Mouse (Mus musculus) heart, adult 2 months (tissue): ENCODE data around the gene Ccnyl1. TPM values are rescaled to one million over a fixed set of nuclear protein-coding genes. Genes with fewer than 3 reads are reported as not detected.

Experiments used
- DNase-seq, 2 experiments: peaks; one replicate each; pipeline ENCODE4 v3.0.0; 2021
- H3K27ac ChIP-seq: fragments of 200-600 bp; 2 replicates; pipeline ENCODE4 v1.8.1; 2022
- H3K27me3 ChIP-seq: fragments of 200-500 bp; 2 replicates; pipeline ENCODE4 v1.6.1; 2012; ENCODE audit warnings: mild to moderate bottlenecking, low read length, inconsistent platforms, mixed read lengths; ENCODE audit not compliant: control insufficient read depth, insufficient read depth
- H3K36me3 ChIP-seq: fragments of 200-500 bp; 2 replicates; pipeline ENCODE4 v1.6.1; 2012; ENCODE audit warnings: low read length, inconsistent platforms; ENCODE audit not compliant: control insufficient read depth, insufficient read depth
- H3K4me1 ChIP-seq: fragments of 200-500 bp; 2 replicates; pipeline ENCODE4 v1.6.1; 2011; ENCODE audit warnings: low read length; ENCODE audit not compliant: control insufficient read depth, insufficient read depth
- H3K4me3 ChIP-seq: fragments of 200-600 bp; 2 replicates; pipeline ENCODE4 v1.8.1; 2022
- H3K79me2 ChIP-seq: fragments of 200-500 bp; replicated peaks from 2 replicates; pipeline ENCODE4 v1.6.1; 2012; ENCODE audit warnings: mild to moderate bottlenecking, inconsistent platforms, low read length, moderate library complexity, mixed read lengths; ENCODE audit not compliant: control insufficient read depth, insufficient read depth
- H3K9ac ChIP-seq: fragments of 200-500 bp; 2 replicates; pipeline ENCODE4 v1.6.1; 2012; ENCODE audit warnings: low read depth, mild to moderate bottlenecking, control low read depth, inconsistent platforms, low read length, mixed read lengths
- CTCF ChIP-seq: fragments of 200-600 bp; IDR thresholded peaks from 2 replicates; pipeline ENCODE4 v1.8.1; 2022; ENCODE audit warnings: antibody characterized with exemption, mild to moderate bottlenecking, moderate library complexity
- EP300 ChIP-seq: fragments of 200-500 bp; IDR thresholded peaks from 2 replicates; pipeline ENCODE4 v1.6.1; 2011; ENCODE audit warnings: low read depth, low read length, control low read depth; ENCODE audit not compliant: insufficient read depth
- POLR2A ChIP-seq: fragments of 200-500 bp; IDR thresholded peaks from 2 replicates; pipeline ENCODE4 v1.6.1; 2011; ENCODE audit warnings: mild to moderate bottlenecking, low read depth, low read length, control low read depth; ENCODE audit not compliant: insufficient read depth
- WGBS: fragments of 180-500 bp; shearing (Covaris S2); methylation state at CpG from one replicate; pipeline ENCODE4 v1.1.7; 2018; 5-methylcytosine and 5-hydroxymethylcytosine counted together
- intact Hi-C: fragments of 180-260 bp; cut with DNase I; formaldehyde crosslinking; loops from one replicate; pipeline ENCODE4 v1.15.1; 2025
- polyA plus RNA-seq: library from polyadenylated mRNA; depleted of rRNA; stranded (reverse); fragments of >200 nt; gene quantifications from 2 replicates; pipeline ENCODE4 v1.2.3, GENCODE M21; 2012
- total RNA-seq, 2 experiments: library from RNA; stranded (reverse); gene quantifications; 2 replicates each; pipeline ENCODE4 v1.2.3; 2021

Ccnyl1 gene
- total and polyA plus RNA-seq, 3 experiments, result 12.5 to 18.6 (median 16.0) TPM

- intact Hi-C loops, result loop anchor here (5.0 kb wide), 1 partner anchor 33 kb away; no protein-coding TSS in a partner anchor
- TF ChIP-seq CTCF (no peak), POLR2A (no peak), EP300 (no peak)
- Histone ChIP-seq H3K4me3 (no peak overlapping the region), H3K79me2 (no peaks in the 10 kb centered on the region), H3K36me3 (no peaks in the 10 kb centered on the region), H3K9ac (no peak overlapping the region), H3K27me3 (no peaks in the 10 kb centered on the region), H3K4me1 (peaks cover 1% of the 10 kb centered on the region), H3K27ac (no peak overlapping the region)
- no peak for DNase-seq
- 58% methylated on average over 1 of the region's 1 CpGs for WGBS
These were observed 34.8 kb upstream of the Ccnyl1 start for GRCm38 (mm10) chr1:64655415-64655814.

- intact Hi-C loops, result loop anchor here (5.0 kb wide), 1 partner anchor 34 kb away; no protein-coding TSS in a partner anchor
- Histone ChIP-seq H3K79me2 (no peaks in the 10 kb centered on the region), H3K36me3 (no peaks in the 10 kb centered on the region), H3K4me1 (peaks cover 1% of the 10 kb centered on the region), H3K27me3 (no peaks in the 10 kb centered on the region), H3K4me3 (no peak overlapping the region), H3K27ac (no peak overlapping the region), H3K9ac (no peak overlapping the region)
- 79% methylated on average over 3 of the region's 3 CpGs for WGBS
- TF ChIP-seq EP300 (no peak), CTCF (no peak), POLR2A (no peak)
- DNase-seq, result no peak
These were observed 33.7 kb upstream of the Ccnyl1 start for GRCm38 (mm10) chr1:64656423-64657129.

GRCm38 (mm10) chr1:64658876-64659275, 31.4 kb upstream of the Ccnyl1 start:
- TF ChIP-seq CTCF, result no peak
- Histone ChIP-seq H3K27me3 (no peaks in the 10 kb centered on the region), H3K36me3 (no peaks in the 10 kb centered on the region), H3K4me3 (peak overlapping the region; percentile 34; the same call in 1 of the 2 replicates), H3K4me1 (peaks cover 1% of the 10 kb centered on the region), H3K79me2 (no peaks in the 10 kb centered on the region), H3K9ac (peak overlapping the region; percentile 38), H3K27ac (peak overlapping the region; percentile 60)
- 30% methylated on average over 7 of the region's 7 CpGs for WGBS
- intact Hi-C loops, result loop anchor here (2.0 to 5.0 kb wide), 2 partner anchors 32 to 37 kb away; partner anchors contain the start of gene Ccnyl1
- DNase-seq, result peak in 1 of 2 experiments; percentile 8

GRCm38 (mm10) chr1:64667111-64667633, 23.1 kb upstream of the Ccnyl1 start:
- TF ChIP-seq EP300, result no peak
- no peak for TF ChIP-seq CTCF
- TF ChIP-seq POLR2A, result no peak
- intact Hi-C loops, result no loop called here
- Histone ChIP-seq H3K79me2 (no peaks in the 10 kb centered on the region), H3K27me3 (no peaks in the 10 kb centered on the region), H3K9ac (no peak overlapping the region), H3K4me3 (no peak overlapping the region), H3K27ac (no peak overlapping the region), H3K36me3 (no peaks in the 10 kb centered on the region), H3K4me1 (no peaks in the 10 kb centered on the region)
- WGBS, result 76% methylated on average over 2 of the region's 2 CpGs
- no peak for DNase-seq

- intact Hi-C loops, result no loop called here
These were observed 20.8 kb upstream of the Ccnyl1 start for GRCm38 (mm10) chr1:64669451-64669850.

GRCm38 (mm10) chr1:64673931-64674330, 16.3 kb upstream of the Ccnyl1 start:
- no peaks in the 10 kb centered on the region for H3K79me2 ChIP-seq
- H3K4me3 ChIP-seq, result no peak overlapping the region
- no peak overlapping the region for H3K27ac ChIP-seq
- no peaks in the 10 kb centered on the region for H3K4me1 ChIP-seq
- intact Hi-C loops, result no loop called here
- H3K27me3 ChIP-seq, result no peaks in the 10 kb centered on the region
- H3K36me3 ChIP-seq, result no peaks in the 10 kb centered on the region
- no peak for DNase-seq
- 92% methylated on average over 5 of the region's 5 CpGs for WGBS
- H3K9ac ChIP-seq, result no peak overlapping the region
- TF ChIP-seq EP300 (no peak), CTCF (no peak), POLR2A (no peak)

More at GRCm38 (mm10) chr1:64669451-64669850, 20.8 kb upstream of the Ccnyl1 start:
- Histone ChIP-seq H3K9ac (no peak overlapping the region), H3K27me3 (no peaks in the 10 kb centered on the region), H3K4me1 (no peaks in the 10 kb centered on the region), H3K79me2 (no peaks in the 10 kb centered on the region), H3K4me3 (no peak overlapping the region), H3K27ac (no peak overlapping the region), H3K36me3 (no peaks in the 10 kb centered on the region)
- no peak for TF ChIP-seq POLR2A
- TF ChIP-seq CTCF, result no peak
- TF ChIP-seq EP300, result no peak
- DNase-seq, result no peak
- WGBS, result 71% methylated on average over 2 of the region's 2 CpGs
